Mouse (Mus musculus) liver, embryonic 14.5 days (tissue): ENCODE data around the gene Ptrh2. TPM values are rescaled to one million over a fixed set of nuclear protein-coding genes. Genes with fewer than 3 reads are reported as not detected.
"Not testable (repeated sequence)": the region's sequence is repeated elsewhere in the genome, so short reads cannot be mapped to it uniquely, and the experiment has no call there.

Experiments
- ATAC-seq: fragments of 200-750 bp; cut with Nextera tagmentation; 2 replicates; pipeline ENCODE4 v1.8.0; 2017; ENCODE audit warnings: moderate number of reproducible peaks, mild to moderate bottlenecking, moderate library complexity; ENCODE audit not compliant: insufficient read depth
- DNase-seq, 3 experiments: peaks; one replicate each; pipeline ENCODE4 v3.0.0-alpha.2; 2012 to 2013; ENCODE audit warnings: low read depth in 3 of 3, low spot score in 3 of 3
- H3K27ac ChIP-seq: fragments of 300-500 bp; sonication (generic); 2 replicates; pipeline ENCODE4 v1.5.1; 2014; ENCODE audit warnings: moderate library complexity, mild to moderate bottlenecking, control low read depth, inconsistent platforms
- H3K27me3 ChIP-seq: fragments of 300-500 bp; sonication (generic); 2 replicates; pipeline ENCODE4 v1.6.1; 2014; ENCODE audit warnings: mild to moderate bottlenecking, low read length, moderate library complexity; ENCODE audit not compliant: control insufficient read depth, insufficient read depth
- H3K36me3 ChIP-seq: fragments of 300-500 bp; sonication (generic); replicated peaks from 2 replicates; pipeline ENCODE4 v1.6.1; 2014; ENCODE audit warnings: low read depth; ENCODE audit not compliant: control insufficient read depth, insufficient read depth
- H3K4me1 ChIP-seq, 2 experiments: fragments of 200-500 bp in 1 of 2; fragments of 300-500 bp in 1 of 2; sonication (generic) in 1 of 2; replicated peaks; 2 replicates each; pipeline ENCODE4 v1.6.1; 2012 to 2014; ENCODE audit warnings: antibody characterized with exemption in 1 of 2, inconsistent platforms in 1 of 2, low read length in 1 of 2; ENCODE audit not compliant: control insufficient read depth in 2 of 2, insufficient read depth in 2 of 2
- H3K4me2 ChIP-seq: fragments of 300-500 bp; sonication (generic); 2 replicates; pipeline ENCODE4 v1.6.1; 2014; ENCODE audit warnings: low read depth, mild to moderate bottlenecking, control low read depth, moderate library complexity
- H3K4me3 ChIP-seq, 2 experiments: fragments of 200-500 bp in 1 of 2; fragments of 300-500 bp in 1 of 2; sonication (generic) in 1 of 2; 2 replicates each; pipeline ENCODE4 v1.5.1; 2012 to 2014; ENCODE audit warnings: low read depth in 2 of 2, low read length in 2 of 2, mild to moderate bottlenecking in 2 of 2, control low read depth in 1 of 2, inconsistent platforms in 1 of 2, moderate library complexity in 1 of 2; ENCODE audit not compliant: insufficient read depth in 1 of 2
- H3K9ac ChIP-seq: fragments of 300-500 bp; sonication (generic); replicated peaks from 2 replicates; pipeline ENCODE4 v1.6.1; 2014; ENCODE audit warnings: mild to moderate bottlenecking, control low read depth, moderate library complexity
- H3K9me3 ChIP-seq: fragments of 300-500 bp; sonication (generic); 2 replicates; pipeline ENCODE4 v1.6.1; 2016; ENCODE audit warnings: low read length, mixed read lengths; ENCODE audit not compliant: control insufficient read depth
- CTCF ChIP-seq: IDR thresholded peaks from 2 replicates; pipeline ENCODE4 v1.5.1; 2016; ENCODE audit warnings: antibody characterized with exemption, low read depth, control low read depth
- EP300 ChIP-seq: IDR thresholded peaks from 2 replicates; pipeline ENCODE4 v1.6.1; 2016; ENCODE audit warnings: antibody characterized with exemption, low read depth
- WGBS: fragments of 180-500 bp; shearing (Covaris S2); extraction: QIAGEN DNeasy Blood & Tissue Kit; methylation state at CpG from one replicate; pipeline ENCODE4 v1.1.7; 2014; ENCODE audit not compliant: insufficient replicate concordance; 5-methylcytosine and 5-hydroxymethylcytosine counted together
- polyA plus RNA-seq, 2 experiments: library from polyadenylated mRNA; depleted of rRNA in 1 of 2; stranded (reverse) in 1 of 2; unstranded in 1 of 2; fragments of >200 nt; fragmentation: Nextera tagmentation in 1 of 2; extraction: Ambion mirVana in 1 of 2; gene quantifications; 2 replicates each; pipeline versions ENCODE4 v1.2.1 to v1.2.3; 2012 to 2014

Ptrh2 gene
- polyA plus RNA-seq, 2 experiments, result 10.5 to 20.9 TPM

- DNase-seq, result peak; percentile 62 to 70 (median 68)
- peaks cover 45 to 51% of the 10 kb centered on the region in 2 experiments for H3K4me1 ChIP-seq
- TF ChIP-seq EP300, result no peak
- TF ChIP-seq CTCF, result no peak
- no peaks in the 10 kb centered on the region for H3K27me3 ChIP-seq
- H3K36me3 ChIP-seq, result peaks cover 34% of the 10 kb centered on the region
- H3K27ac ChIP-seq, result no peak overlapping the region; the same call in 1 of the 2 replicates
- peak overlapping the region; percentile 39 for H3K4me2 ChIP-seq
- peak; percentile 78 for ATAC-seq
- no peaks in the 10 kb centered on the region for H3K9me3 ChIP-seq
- 42% methylated on average over 8 of the region's 8 CpGs for WGBS
- H3K4me3 ChIP-seq, result no peak overlapping the region
- H3K9ac ChIP-seq, result no peak overlapping the region
These were observed 53.7 kb downstream of the Ptrh2 start for GRCm38 (mm10) chr11:86737301-86738000.

GRCm38 (mm10) chr11:86738308-86738707 is 54.5 kb downstream of the Ptrh2 start:
- H3K4me2 ChIP-seq, result peak overlapping the region; percentile 39
- 85% methylated on average over 1 of the region's 1 CpGs for WGBS
- TF ChIP-seq CTCF, result peak; percentile 43; the same call in 1 of the 2 replicates
- ATAC-seq, H3K27me3 ChIP-seq, H3K9me3 ChIP-seq, DNase-seq, H3K9ac ChIP-seq, H3K4me3 ChIP-seq: not testable (repeated sequence)
- H3K36me3 ChIP-seq, result peaks cover 26% of the 10 kb centered on the region
- peaks cover 45 to 54% of the 10 kb centered on the region in 2 experiments for H3K4me1 ChIP-seq
- H3K27ac ChIP-seq, result peak overlapping the region; percentile 41; the same call in 1 of the 2 replicates

- Histone ChIP-seq H3K4me3 (no peak overlapping the region), H3K36me3 (peaks cover 21% of the 10 kb centered on the region), H3K9me3 (no peaks in the 10 kb centered on the region), H3K4me1 (peaks cover 50 to 61% of the 10 kb centered on the region in 2 experiments), H3K27ac (peak overlapping the region; percentile 41; the same call in 1 of the 2 replicates), H3K4me2 (peak overlapping the region; percentile 30), H3K27me3 (no peaks in the 10 kb centered on the region), H3K9ac (no peak overlapping the region)
- 80% methylated on average over 1 of the region's 1 CpGs for WGBS
- DNase-seq (no peak), ATAC-seq (no peak)
- no peak for TF ChIP-seq CTCF
- TF ChIP-seq EP300, result no peak
These were observed 55.2 kb downstream of the Ptrh2 start for GRCm38 (mm10) chr11:86738956-86739355.

GRCm38 (mm10) chr11:86739470-86739869 is 55.7 kb downstream of the Ptrh2 start:
- no peak for ATAC-seq
- peaks cover 17% of the 10 kb centered on the region for H3K36me3 ChIP-seq
- TF ChIP-seq EP300 (0 out of 2 replicates have a peak, but pooled peaks have one; percentile 17), CTCF (no peak)
- peak overlapping the region; percentile 41 for H3K27ac ChIP-seq
- WGBS, result 38% methylated on average over 2 of the region's 2 CpGs
- DNase-seq, result no peak
- H3K4me3 ChIP-seq, result no peak overlapping the region
- peaks cover 53 to 63% of the 10 kb centered on the region in 2 experiments for H3K4me1 ChIP-seq
- no peak overlapping the region for H3K9ac ChIP-seq
- peak overlapping the region; percentile 30 for H3K4me2 ChIP-seq
- no peaks in the 10 kb centered on the region for H3K27me3 ChIP-seq
- H3K9me3 ChIP-seq, result no peaks in the 10 kb centered on the region

- 64% methylated on average over 5 of the region's 5 CpGs for WGBS
- Histone ChIP-seq H3K4me1 (peaks cover 70 to 84% of the 10 kb centered on the region in 2 experiments), H3K9me3 (no peaks in the 10 kb centered on the region), H3K36me3 (peaks cover 3% of the 10 kb centered on the region), H3K27ac (peak overlapping the region; percentile 91), H3K9ac (peak overlapping the region; percentile 54), H3K27me3 (no peaks in the 10 kb centered on the region), H3K4me2 (peak overlapping the region; percentile 79), H3K4me3 (no peak overlapping the region; a peak in 1 of 4 replicates)
- TF ChIP-seq EP300, result no peak
- no peak for TF ChIP-seq CTCF
- no peak for ATAC-seq
- no peak for DNase-seq
These were observed 57.7 kb downstream of the Ptrh2 start for GRCm38 (mm10) chr11:86741505-86741904.

Other genes starting within 250 kb of the Ptrh2 start
- 2.2 and 3.2 TPM in 2 replicates for gene Rnft1, start 199.3 kb upstream of the Ptrh2 start, polyA plus RNA-seq (2012; rRNA removed)
- gene Rnft1, start 199.3 kb upstream of the Ptrh2 start, polyA plus RNA-seq (2014; fragmentation: Nextera tagmentation; extraction: Ambion mirVana), result 15.9 and 17.0 TPM in 2 replicates
- gene Rps6kb1, start 139.2 kb upstream of the Ptrh2 start, polyA plus RNA-seq (2012; rRNA removed), result 5.8 and 8.4 TPM in 2 replicates
- gene Rps6kb1, start 139.2 kb upstream of the Ptrh2 start, polyA plus RNA-seq (2014; fragmentation: Nextera tagmentation; extraction: Ambion mirVana), result 17.2 and 20.8 TPM in 2 replicates
- gene Tubd1, start 139.0 kb upstream of the Ptrh2 start, polyA plus RNA-seq (2012; rRNA removed), result 4.3 and 5.6 TPM in 2 replicates
- 10.3 and 11.0 TPM in 2 replicates for gene Tubd1, start 139.0 kb upstream of the Ptrh2 start, polyA plus RNA-seq (2014; fragmentation: Nextera tagmentation; extraction: Ambion mirVana)
- gene Vmp1, start 149 bp upstream of the Ptrh2 start, polyA plus RNA-seq (2012; rRNA removed), result 26.9 and 33.1 TPM in 2 replicates
- gene Vmp1, start 149 bp upstream of the Ptrh2 start, polyA plus RNA-seq (2014; fragmentation: Nextera tagmentation; extraction: Ambion mirVana), result 94.2 and 98.4 TPM in 2 replicates
- gene Cltc, start 73.6 kb downstream of the Ptrh2 start, polyA plus RNA-seq (2012; rRNA removed), result 66.9 and 70.0 TPM in 2 replicates
- gene Cltc, start 73.6 kb downstream of the Ptrh2 start, polyA plus RNA-seq (2014; fragmentation: Nextera tagmentation; extraction: Ambion mirVana), result 95.9 and 109 TPM in 2 replicates
- gene Dhx40, start 123.8 kb downstream of the Ptrh2 start, polyA plus RNA-seq (2012; rRNA removed), result 2.5 and 3.9 TPM in 2 replicates
- 8.0 and 8.2 TPM in 2 replicates for gene Dhx40, start 123.8 kb downstream of the Ptrh2 start, polyA plus RNA-seq (2014; fragmentation: Nextera tagmentation; extraction: Ambion mirVana)